Mouse (Mus musculus) olfactory bulb, adult 2 months (tissue): ENCODE data around the gene Slc2a9. TPM values are rescaled to one million over a fixed set of nuclear protein-coding genes. Genes with fewer than 3 reads are reported as not detected.
A peak's percentile ranks its signal among the peaks of the same experiment; 100 is the strongest.

Source experiments
- H3K27ac ChIP-seq: fragments of 200-500 bp; 2 replicates; pipeline ENCODE4 v1.5.1; 2012; ENCODE audit warnings: low read depth, low read length; ENCODE audit not compliant: insufficient read depth
- H3K4me1 ChIP-seq: fragments of 200-500 bp; 2 replicates; pipeline ENCODE4 v1.6.1; 2012; ENCODE audit warnings: low read length; ENCODE audit not compliant: control insufficient read depth, insufficient read depth
- H3K4me3 ChIP-seq: fragments of 200-500 bp; 2 replicates; pipeline ENCODE4 v1.5.1; 2012; ENCODE audit warnings: mild to moderate bottlenecking, low read depth, low read length, moderate library complexity; ENCODE audit not compliant: insufficient read depth
- CTCF ChIP-seq: fragments of 200-500 bp; IDR thresholded peaks from 2 replicates; pipeline ENCODE4 v1.5.1; 2012; ENCODE audit warnings: low read depth, mild to moderate bottlenecking, low read length, moderate library complexity; ENCODE audit not compliant: insufficient read depth
- POLR2A ChIP-seq: fragments of 200-500 bp; IDR thresholded peaks from 2 replicates; pipeline ENCODE4 v1.6.1; 2012; ENCODE audit warnings: mild to moderate bottlenecking, low read depth, low read length, moderate library complexity; ENCODE audit not compliant: insufficient read depth
- WGBS: fragments of 180-500 bp; shearing (Covaris S2); methylation state at CpG from one replicate; pipeline ENCODE4 v1.1.7; 2018; 5-methylcytosine and 5-hydroxymethylcytosine counted together
- polyA plus RNA-seq: library from polyadenylated mRNA; stranded (reverse); fragments of >200 nt; gene quantifications from 2 replicates; pipeline ENCODE4 v1.2.4, GENCODE M21; 2012; ENCODE audit warnings: low replicate concordance; ENCODE audit not compliant: missing spikeins, insufficient read depth, insufficient read length

Gene Slc2a9
- polyA plus RNA-seq, 1 experiment, result not detected

- WGBS, result 59% methylated on average over 3 of the region's 3 CpGs
- Histone ChIP-seq H3K4me3 (no peak overlapping the region), H3K4me1 (no peaks in the 10 kb centered on the region), H3K27ac (no peak overlapping the region)
- TF ChIP-seq POLR2A (no peak), CTCF (no peak)
Measured at GRCm38 (mm10) chr5:38343101-38343500, 159.8 kb downstream of the Slc2a9 start.

DNA sequence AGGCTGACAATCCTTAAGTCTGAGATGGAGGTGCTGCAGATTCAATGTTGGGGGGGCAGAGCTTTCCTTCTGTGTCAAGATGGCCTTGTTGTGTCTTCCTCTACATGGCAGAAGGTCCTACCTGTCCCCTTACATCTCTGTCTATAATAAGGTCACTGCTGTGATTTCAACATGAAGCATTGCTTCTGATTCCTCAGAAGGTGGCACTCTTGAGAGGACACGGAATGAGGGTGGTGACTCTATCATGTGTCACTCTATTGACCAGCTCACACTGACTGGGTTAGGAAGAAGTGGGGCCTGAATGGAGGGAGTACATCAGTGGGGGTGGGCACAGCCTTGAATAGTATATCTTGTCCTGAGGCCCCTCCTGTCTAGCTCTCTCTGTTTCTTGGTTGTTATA lies 168.4 kb downstream of the Slc2a9 start:
- WGBS, result 40% methylated on average over 1 of the region's 1 CpGs
- H3K27ac ChIP-seq, result no peak overlapping the region
- no peak for TF ChIP-seq POLR2A
- TF ChIP-seq CTCF, result no peak

DNA sequence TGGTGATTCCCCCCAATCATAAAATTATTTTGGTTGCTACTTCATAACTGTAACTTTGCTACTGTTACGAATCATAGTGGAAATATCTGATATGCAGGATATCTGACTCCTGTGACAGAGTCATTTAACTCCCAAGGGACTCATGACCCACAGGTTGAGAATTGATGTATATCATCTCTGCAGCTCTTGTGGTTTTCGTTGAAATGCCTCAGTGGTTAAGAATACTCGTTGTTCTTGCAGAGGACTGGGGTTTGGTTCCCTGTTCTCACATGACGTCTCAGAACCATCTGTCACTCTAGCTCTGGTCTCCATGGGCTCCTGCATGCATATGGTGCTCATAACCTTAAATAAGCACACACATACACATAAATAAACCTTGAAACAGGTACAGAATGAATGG lies 169.6 kb downstream of the Slc2a9 start:
- TF ChIP-seq POLR2A, result no peak
- no peak for TF ChIP-seq CTCF
- Histone ChIP-seq H3K27ac (no peak overlapping the region), H3K4me3 (no peak overlapping the region), H3K4me1 (no peaks in the 10 kb centered on the region)
- WGBS, result 86% methylated on average over 4 of the region's 4 CpGs

More for the DNA sequence above, 168.4 kb downstream of the Slc2a9 start:
- Histone ChIP-seq H3K4me3 (no peak overlapping the region), H3K4me1 (no peaks in the 10 kb centered on the region)

- Histone ChIP-seq H3K27ac (no peak within 1 kb of the TSS), H3K4me3 (peak within 1 kb of the TSS; percentile 44), H3K4me1 (peaks cover 15% of the 10 kb centered on the region)
- 3% methylated on average over 67 of the region's 67 CpGs for WGBS
- TF ChIP-seq CTCF (no peak), POLR2A (no peak)
Measured at GRCm38 (mm10) chr5:38318966-38319786, 183.8 kb downstream of the Slc2a9 start, which contains the start of gene Drd5. Drd5 (plus strand) TSS chr5:38319367.

DNA sequence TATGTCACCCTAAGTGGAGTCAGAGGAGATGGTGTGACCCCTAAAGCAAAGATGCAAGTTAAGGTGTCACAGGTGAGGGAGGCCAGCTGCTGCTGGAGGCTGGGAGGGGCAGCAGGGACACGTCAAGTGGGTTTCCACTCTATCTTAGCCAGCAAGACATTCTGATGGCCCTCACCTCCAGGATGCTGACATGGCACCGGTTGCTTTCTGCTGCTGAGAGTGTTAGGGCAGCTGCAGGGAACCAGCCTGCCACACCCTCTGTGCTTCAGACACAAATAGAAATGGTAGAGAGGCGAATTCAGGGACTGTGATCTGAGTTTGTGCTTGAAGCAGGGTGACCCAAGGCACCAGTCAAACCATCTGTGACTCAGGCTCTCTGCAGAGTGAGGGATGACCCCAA lies 193.1 kb downstream of the Slc2a9 start:
- 85% methylated on average over 3 of the region's 3 CpGs for WGBS
- Histone ChIP-seq H3K4me3 (no peak overlapping the region), H3K27ac (no peak overlapping the region), H3K4me1 (no peaks in the 10 kb centered on the region)
- TF ChIP-seq POLR2A (no peak), CTCF (no peak)

- H3K4me3 ChIP-seq, result no peak overlapping the region
- H3K27ac ChIP-seq, result no peak overlapping the region
- no peak for TF ChIP-seq CTCF
- no peak for TF ChIP-seq POLR2A
- 64% methylated on average over 5 of the region's 5 CpGs for WGBS
- H3K4me1 ChIP-seq, result no peaks in the 10 kb centered on the region
Measured at GRCm38 (mm10) chr5:38308873-38309272, 194.1 kb downstream of the Slc2a9 start.

GRCm38 (mm10) chr5:38307255-38308101 lies 195.5 kb downstream of the Slc2a9 start:
- WGBS, result 10% methylated on average over 26 of the region's 26 CpGs
- no peaks in the 10 kb centered on the region for H3K4me1 ChIP-seq
- no peak for TF ChIP-seq POLR2A
- TF ChIP-seq CTCF, result peak; percentile 99
- H3K4me3 ChIP-seq, result peak overlapping the region; percentile 41
- no peak overlapping the region for H3K27ac ChIP-seq

DNA sequence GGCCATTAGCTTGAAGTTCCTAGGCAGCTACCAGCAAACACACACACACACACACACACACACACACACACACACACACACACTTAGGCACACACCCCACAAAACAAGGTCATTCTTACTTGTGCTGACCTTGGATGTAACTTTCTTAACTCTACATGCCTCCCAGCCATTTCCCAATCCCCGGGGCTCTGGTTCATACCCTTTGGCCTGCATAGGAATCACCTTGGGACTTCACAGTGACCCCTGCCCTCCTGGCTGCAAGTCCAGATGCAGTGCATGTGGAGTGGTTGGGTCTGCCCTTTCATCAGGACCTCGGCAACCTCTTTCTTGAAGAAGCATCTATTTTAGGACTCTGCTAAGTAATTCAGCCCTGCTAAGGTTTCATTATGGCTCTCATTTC lies 197.7 kb downstream of the Slc2a9 start:
- 81% methylated on average over 2 of the region's 2 CpGs for WGBS
- no peak overlapping the region for H3K27ac ChIP-seq
- no peak overlapping the region for H3K4me3 ChIP-seq
- TF ChIP-seq POLR2A, result no peak
- TF ChIP-seq CTCF, result no peak
- no peaks in the 10 kb centered on the region for H3K4me1 ChIP-seq

GRCm38 (mm10) chr5:38302651-38303050 lies 200.3 kb downstream of the Slc2a9 start:
- 40% methylated on average over 12 of the region's 12 CpGs for WGBS
- no peak overlapping the region for H3K4me3 ChIP-seq
- no peak overlapping the region for H3K27ac ChIP-seq
- TF ChIP-seq CTCF, result no peak
- no peak for TF ChIP-seq POLR2A
- peaks cover 16% of the 10 kb centered on the region for H3K4me1 ChIP-seq
